Mouse (Mus musculus): ENCODE measurements around the gene 1700013F07Rik. TPM values are rescaled to one million over a fixed set of nuclear protein-coding genes. Genes with fewer than 3 reads are reported as not detected.
"Not testable (repeated sequence)": the region's sequence is repeated elsewhere in the genome, so short reads cannot be mapped to it uniquely, and the experiment has no call there.

1700013F07Rik gene
- polyA plus RNA-seq, 1 experiment from 2014 or later, result not detected

- Histone ChIP-seq H3K27me3 (replicated peaks; ENCODE audit: control insufficient read depth, insufficient read depth, low read length) (no peaks in the 10 kb centered on the region), H3K36me3 (ENCODE audit: control insufficient read depth, insufficient read depth, low read length) (peaks cover 3% of the 10 kb centered on the region; the same call in 1 of the 2 replicates), H3K9me3 (ENCODE audit: control insufficient read depth, low read length) (no peaks in the 10 kb centered on the region), H3K4me1 (ENCODE audit: control insufficient read depth, insufficient read depth, low read length) (peaks cover 4% of the 10 kb centered on the region), H3K4me2 (ENCODE audit: low read depth, low read length) (peak overlapping the region; percentile 90), H3K4me3 (ENCODE audit: low read length) (peak overlapping the region; percentile 80), H3K27ac (ENCODE audit: low read length) (peak overlapping the region; percentile 86), H3K9ac (ENCODE audit: low read depth, low read length) (peak overlapping the region; percentile 65)
- peak; percentile 8; the same call in 1 of the 2 replicates for ATAC-seq
- 4% methylated on average over 4 of the region's 4 CpGs for WGBS
These were observed 29.4 kb downstream of the 1700013F07Rik start for GRCm38 (mm10) chr3:108563309-108563708.

GRCm38 (mm10) chr3:108567990-108568877, 34.3 kb downstream of the 1700013F07Rik start:
- Histone ChIP-seq H3K4me3 (ENCODE audit: low read length) (no peak overlapping the region), H3K36me3 (ENCODE audit: control insufficient read depth, insufficient read depth, low read length) (no peaks in the 10 kb centered on the region), H3K27ac (ENCODE audit: low read length) (no peak overlapping the region), H3K9ac (ENCODE audit: low read depth, low read length) (no peak overlapping the region), H3K4me1 (ENCODE audit: control insufficient read depth, insufficient read depth, low read length) (peaks cover 4% of the 10 kb centered on the region; the same call in 1 of the 2 replicates), H3K9me3 (ENCODE audit: control insufficient read depth, low read length) (no peaks in the 10 kb centered on the region), H3K4me2 (ENCODE audit: low read depth, low read length) (no peak overlapping the region), H3K27me3 (replicated peaks; ENCODE audit: control insufficient read depth, insufficient read depth, low read length) (no peaks in the 10 kb centered on the region)
- no peak for ATAC-seq
- WGBS, result 53% methylated on average over 15 of the region's 15 CpGs

DNA sequence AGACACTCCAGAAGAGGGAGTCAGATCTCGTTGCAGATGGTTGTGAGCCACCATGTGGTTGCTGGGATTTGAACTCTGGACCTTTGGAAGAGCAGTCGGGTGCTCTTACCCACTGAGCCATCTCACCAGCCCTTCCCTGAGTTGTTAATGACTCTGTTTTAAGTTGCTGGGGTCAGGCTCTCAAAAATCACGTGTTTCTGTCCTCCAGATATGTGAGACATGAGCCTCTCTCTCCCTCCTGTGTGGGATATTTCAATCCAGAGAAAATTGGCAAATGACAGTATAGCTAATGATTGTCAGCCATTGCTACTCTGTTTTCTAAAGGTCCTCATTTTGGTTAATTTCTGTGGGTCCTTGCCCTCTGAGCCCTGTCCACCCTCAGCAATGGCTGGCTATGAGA, 35.7 kb downstream of the 1700013F07Rik start:
- H3K27ac ChIP-seq (ENCODE audit: low read length); ATAC-seq; H3K36me3 ChIP-seq (ENCODE audit: control insufficient read depth, insufficient read depth, low read length); H3K9me3 ChIP-seq (ENCODE audit: control insufficient read depth, low read length); H3K4me1 ChIP-seq (ENCODE audit: control insufficient read depth, insufficient read depth, low read length); H3K27me3 ChIP-seq (replicated peaks; ENCODE audit: control insufficient read depth, insufficient read depth, low read length); H3K9ac ChIP-seq (ENCODE audit: low read depth, low read length); H3K4me2 ChIP-seq (ENCODE audit: low read depth, low read length); H3K4me3 ChIP-seq (ENCODE audit: low read length): not testable (repeated sequence)
- WGBS, result 61% methylated on average over 3 of the region's 3 CpGs

DNA sequence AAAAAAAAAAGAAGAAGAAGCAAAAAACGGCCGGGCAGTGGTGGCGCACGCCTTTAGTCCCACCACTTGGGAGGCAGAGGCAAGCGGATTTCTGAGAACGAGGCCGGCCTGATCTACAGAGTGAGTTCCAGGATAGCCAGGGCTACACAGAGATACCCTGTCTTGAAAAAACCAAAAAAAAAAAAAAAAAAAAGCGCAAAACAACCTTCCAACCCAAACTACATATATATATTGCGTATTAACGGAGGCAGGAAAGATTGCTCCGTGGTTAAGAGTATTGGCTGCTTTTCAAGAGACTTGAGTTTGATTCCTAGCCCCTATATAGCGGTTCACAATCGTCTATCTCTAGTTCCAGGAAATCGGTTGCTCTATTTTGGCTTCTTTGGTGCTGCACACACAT, 36.9 kb downstream of the 1700013F07Rik start:
- Histone ChIP-seq H3K4me1 (ENCODE audit: control insufficient read depth, insufficient read depth, low read length) (peaks cover 7% of the 10 kb centered on the region; the same call in 1 of the 2 replicates), H3K4me2 (ENCODE audit: low read depth, low read length) (peak overlapping the region; percentile 66; the same call in 1 of the 2 replicates), H3K9ac (ENCODE audit: low read depth, low read length) (peak overlapping the region; percentile 31; the same call in 1 of the 2 replicates), H3K4me3 (ENCODE audit: low read length) (no peak overlapping the region; the same call in 1 of the 2 replicates), H3K36me3 (ENCODE audit: control insufficient read depth, insufficient read depth, low read length) (no peaks in the 10 kb centered on the region), H3K27ac (ENCODE audit: low read length) (no peak overlapping the region), H3K27me3 (replicated peaks; ENCODE audit: control insufficient read depth, insufficient read depth, low read length) (no peaks in the 10 kb centered on the region), H3K9me3 (ENCODE audit: control insufficient read depth, low read length) (no peaks in the 10 kb centered on the region)
- no peak for ATAC-seq
- WGBS, result 86% methylated on average over 14 of the region's 14 CpGs

- H3K9me3 ChIP-seq (ENCODE audit: control insufficient read depth, low read length), result no peaks in the 10 kb centered on the region
- peak; percentile 98 for ATAC-seq
- H3K36me3 ChIP-seq (ENCODE audit: control insufficient read depth, insufficient read depth, low read length), result no peaks in the 10 kb centered on the region
- peaks cover 7% of the 10 kb centered on the region; the same call in 1 of the 2 replicates for H3K4me1 ChIP-seq (ENCODE audit: control insufficient read depth, insufficient read depth, low read length)
- peak within 1 kb of the TSS; percentile 74 for H3K4me2 ChIP-seq (ENCODE audit: low read depth, low read length)
- H3K27me3 ChIP-seq (replicated peaks; ENCODE audit: control insufficient read depth, insufficient read depth, low read length), result no peaks in the 10 kb centered on the region
- peak within 1 kb of the TSS; percentile 72 for H3K4me3 ChIP-seq (ENCODE audit: low read length)
- H3K9ac ChIP-seq (ENCODE audit: low read depth, low read length), result peak within 1 kb of the TSS; percentile 79
- peak within 1 kb of the TSS; percentile 29; the same call in 1 of the 2 replicates for H3K27ac ChIP-seq (ENCODE audit: low read length)
- under 1% methylated on average over 42 of the region's 42 CpGs for WGBS
These were observed 37.7 kb downstream of the 1700013F07Rik start, which contains the start of gene Taf13 for GRCm38 (mm10) chr3:108571443-108572294. TSS of gene Taf13 (plus strand) at chr3:108571698.

DNA sequence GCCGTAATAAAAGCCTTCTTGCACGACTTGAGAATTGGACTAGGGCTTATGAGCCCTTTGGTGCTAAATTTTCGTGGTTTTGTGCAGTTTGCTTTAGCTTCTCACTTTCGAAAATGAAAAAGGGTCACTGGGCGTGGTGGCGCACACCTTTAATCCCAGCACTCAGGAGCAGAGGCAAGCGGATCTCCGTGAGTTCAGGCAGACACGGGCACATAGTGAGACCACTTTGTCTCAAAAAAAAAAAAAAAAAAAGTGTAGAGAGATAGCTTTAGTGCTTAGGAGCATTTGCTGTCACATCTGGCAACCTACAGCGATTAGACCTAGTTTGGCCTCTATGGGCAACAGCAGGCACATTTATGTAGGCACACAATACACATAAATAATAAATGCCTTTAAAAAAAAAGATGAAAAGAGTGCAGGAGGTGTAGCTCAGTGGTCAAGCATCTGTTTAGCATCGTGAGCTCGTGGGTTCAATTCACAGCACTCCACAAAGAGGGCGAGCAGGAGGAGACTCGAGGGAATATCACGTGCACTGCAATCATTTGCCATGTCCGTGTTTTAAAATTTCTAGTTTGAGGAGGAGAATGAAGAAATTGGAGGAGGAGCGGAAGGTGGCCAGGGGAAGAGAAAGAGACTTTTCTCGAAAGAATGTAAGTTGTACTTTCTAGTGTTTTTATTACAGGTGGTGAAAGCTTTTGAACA, 38.5 kb downstream of the 1700013F07Rik start:
- Histone ChIP-seq H3K27ac (ENCODE audit: low read length) (0 out of 2 replicates have a peak overlapping the region, but pooled peaks have one; percentile 29), H3K9me3 (ENCODE audit: control insufficient read depth, low read length) (no peaks in the 10 kb centered on the region), H3K4me3 (ENCODE audit: low read length) (peak overlapping the region; percentile 72), H3K4me1 (ENCODE audit: control insufficient read depth, insufficient read depth, low read length) (peaks cover 7% of the 10 kb centered on the region; the same call in 1 of the 2 replicates), H3K9ac (ENCODE audit: low read depth, low read length) (peak overlapping the region; percentile 79), H3K27me3 (replicated peaks; ENCODE audit: control insufficient read depth, insufficient read depth, low read length) (no peaks in the 10 kb centered on the region), H3K4me2 (ENCODE audit: low read depth, low read length) (peak overlapping the region; percentile 74), H3K36me3 (ENCODE audit: control insufficient read depth, insufficient read depth, low read length) (no peaks in the 10 kb centered on the region)
- no peak for ATAC-seq
- 45% methylated on average over 18 of the region's 18 CpGs for WGBS

DNA sequence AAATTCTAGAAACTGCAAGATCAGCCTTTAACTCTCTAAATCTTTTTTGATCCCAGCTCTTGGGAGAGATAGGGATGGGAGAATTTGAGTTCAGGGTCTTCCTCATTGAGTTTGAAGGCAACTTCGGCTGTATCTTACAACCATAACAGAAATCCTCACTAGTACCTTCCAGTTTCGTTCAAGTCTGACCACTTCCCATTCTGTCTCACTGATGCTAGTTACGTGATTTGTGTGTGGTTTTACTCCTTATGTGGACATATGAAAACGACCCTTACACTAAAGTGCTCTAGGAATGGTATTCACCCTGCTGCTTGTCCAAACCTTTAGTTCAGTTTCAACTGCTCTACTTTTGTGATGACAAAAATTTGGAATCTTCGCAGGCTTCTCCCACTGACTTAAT, 40.1 kb downstream of the 1700013F07Rik start:
- Histone ChIP-seq H3K4me3 (ENCODE audit: low read length) (no peak overlapping the region), H3K27ac (ENCODE audit: low read length) (no peak overlapping the region), H3K4me2 (ENCODE audit: low read depth, low read length) (no peak overlapping the region), H3K4me1 (ENCODE audit: control insufficient read depth, insufficient read depth, low read length) (peaks cover 7% of the 10 kb centered on the region; the same call in 1 of the 2 replicates), H3K27me3 (replicated peaks; ENCODE audit: control insufficient read depth, insufficient read depth, low read length) (no peaks in the 10 kb centered on the region), H3K9me3 (ENCODE audit: control insufficient read depth, low read length) (no peaks in the 10 kb centered on the region), H3K36me3 (ENCODE audit: control insufficient read depth, insufficient read depth, low read length) (no peaks in the 10 kb centered on the region), H3K9ac (ENCODE audit: low read depth, low read length) (no peak overlapping the region)
- no peak for ATAC-seq
- WGBS, result 85% methylated on average over 5 of the region's 5 CpGs

DNA sequence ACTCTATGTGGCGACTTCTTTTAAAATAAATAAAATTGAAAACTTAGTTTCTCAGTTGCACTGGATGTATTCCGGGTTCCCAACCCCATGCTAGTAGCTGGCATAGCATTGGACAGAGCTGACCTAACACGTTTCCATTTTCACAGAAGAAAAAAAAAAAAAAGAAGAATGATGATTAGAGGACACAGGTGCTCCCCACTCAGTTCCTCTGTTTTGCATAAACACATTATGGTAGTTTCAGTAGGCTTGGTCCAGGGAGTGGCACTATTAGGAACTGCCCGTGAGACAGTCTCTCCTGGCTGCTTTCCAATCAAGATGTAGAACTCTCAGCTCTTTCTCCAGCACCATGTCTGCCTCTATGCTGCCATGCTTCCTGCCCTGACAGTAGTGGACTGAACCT, 50.6 kb downstream of the 1700013F07Rik start:
- ATAC-seq, result no peak
- Histone ChIP-seq H3K27me3 (replicated peaks; ENCODE audit: control insufficient read depth, insufficient read depth, low read length) (no peaks in the 10 kb centered on the region), H3K4me1 (ENCODE audit: control insufficient read depth, insufficient read depth, low read length) (no peaks in the 10 kb centered on the region), H3K4me2 (ENCODE audit: low read depth, low read length) (no peak overlapping the region), H3K9me3 (ENCODE audit: control insufficient read depth, low read length) (no peaks in the 10 kb centered on the region), H3K4me3 (ENCODE audit: low read length) (no peak overlapping the region), H3K27ac (ENCODE audit: low read length) (no peak overlapping the region), H3K36me3 (ENCODE audit: control insufficient read depth, insufficient read depth, low read length) (no peaks in the 10 kb centered on the region), H3K9ac (ENCODE audit: low read depth, low read length) (no peak overlapping the region)
- 79% methylated on average over 4 of the region's 4 CpGs for WGBS
